Mouse (Mus musculus): ENCODE results near the gene Tmed3.

Tmed3 gene

DNA sequence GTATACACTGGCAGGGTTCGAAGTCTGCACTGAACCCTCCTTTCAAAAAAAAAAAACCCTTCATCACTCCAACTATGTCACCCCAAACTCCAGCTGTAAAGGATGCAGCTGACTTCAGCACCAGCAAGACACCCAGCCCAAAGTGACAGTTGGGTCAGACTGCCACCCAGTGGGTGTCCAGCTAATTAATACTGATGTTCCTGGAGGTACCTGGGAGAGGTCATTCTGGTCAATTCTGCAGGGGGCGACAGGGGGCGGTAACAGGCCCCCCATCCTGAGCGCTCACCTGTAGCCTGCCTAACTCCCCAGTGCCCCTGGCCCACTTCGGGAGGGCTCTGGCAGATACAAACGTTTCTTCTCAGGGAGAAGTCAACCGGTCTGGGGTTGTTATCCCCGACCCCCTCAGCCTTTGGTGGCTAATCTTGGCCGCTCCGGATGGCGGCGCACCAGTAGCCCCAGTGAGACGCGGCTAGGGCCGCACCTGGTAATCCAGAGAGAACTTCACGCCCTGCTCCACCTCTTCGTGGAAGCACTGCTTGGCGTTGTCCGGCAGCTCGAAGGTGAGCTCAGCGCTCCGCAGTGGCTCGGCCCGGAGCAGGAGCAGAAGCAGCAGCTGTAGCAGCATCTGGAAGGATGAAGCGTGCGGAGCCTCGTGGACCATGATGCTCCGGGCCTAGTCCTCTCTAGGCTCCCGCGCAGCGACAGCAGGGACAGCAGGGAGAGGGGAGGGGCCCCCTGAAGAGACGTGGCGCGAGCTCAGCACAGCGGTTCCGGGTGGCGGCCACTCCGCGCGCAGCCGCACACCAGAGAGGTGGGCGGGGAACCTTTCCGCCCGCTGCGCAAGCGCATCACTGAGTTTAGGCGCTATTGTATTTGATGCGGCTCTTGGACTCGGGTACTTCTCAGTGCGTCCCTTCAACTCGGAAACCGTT lies at the start of gene Tmed3:
Gene Tmed3, minus strand, starts transcription at position 804 of the 932 bp plus-strand sequence.
- DNase-seq (ENCODE audit: low read depth, low spot score), result peak; percentile 84

DNA sequence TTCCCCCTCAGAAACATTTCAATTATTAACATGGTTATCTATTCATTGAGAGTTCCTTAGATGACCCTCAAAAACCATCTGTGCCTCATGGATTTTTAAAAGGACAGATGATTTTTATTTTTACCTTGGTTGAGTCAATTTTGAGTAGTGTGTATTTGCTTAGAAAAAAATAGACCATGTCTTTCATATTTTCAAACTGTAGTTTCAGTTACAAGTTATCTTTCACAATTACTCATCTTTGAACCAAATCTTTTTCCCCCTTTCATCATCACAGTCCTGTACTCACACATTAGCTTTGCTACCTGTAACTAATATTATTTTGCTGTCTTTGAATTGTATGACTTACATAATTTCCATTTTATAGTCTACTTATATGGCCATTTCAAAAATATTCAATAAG lies 35.2 kb upstream of the Tmed3 start:
- no peak for DNase-seq (ENCODE audit: low read depth, low spot score)

DNA sequence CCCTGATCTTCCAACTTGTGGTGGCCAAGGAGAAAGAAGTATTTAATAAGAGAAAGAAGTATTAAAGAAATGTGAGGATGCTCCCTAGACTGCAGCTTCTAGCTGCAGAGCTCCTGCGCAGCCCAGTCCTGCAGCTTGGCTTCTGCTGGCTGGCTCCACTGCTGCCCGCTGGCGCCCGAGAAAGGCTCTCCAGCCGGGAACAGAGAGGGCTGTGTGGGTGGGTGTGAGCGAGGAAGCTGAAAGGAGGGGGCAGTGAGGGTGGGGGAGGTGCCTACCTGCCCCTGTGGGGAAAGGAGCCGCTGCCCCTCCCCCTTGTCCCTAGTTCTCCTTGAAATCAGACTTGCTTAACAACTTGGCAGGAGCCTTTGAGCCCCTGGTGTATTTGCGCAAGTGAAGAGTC lies 33.4 kb upstream of the Tmed3 start, which contains the start of gene Ankrd34c:
Gene Ankrd34c, minus strand, starts transcription at position 181 of the 400 bp plus-strand sequence.
- no peak for DNase-seq (ENCODE audit: low read depth, low spot score)

DNA sequence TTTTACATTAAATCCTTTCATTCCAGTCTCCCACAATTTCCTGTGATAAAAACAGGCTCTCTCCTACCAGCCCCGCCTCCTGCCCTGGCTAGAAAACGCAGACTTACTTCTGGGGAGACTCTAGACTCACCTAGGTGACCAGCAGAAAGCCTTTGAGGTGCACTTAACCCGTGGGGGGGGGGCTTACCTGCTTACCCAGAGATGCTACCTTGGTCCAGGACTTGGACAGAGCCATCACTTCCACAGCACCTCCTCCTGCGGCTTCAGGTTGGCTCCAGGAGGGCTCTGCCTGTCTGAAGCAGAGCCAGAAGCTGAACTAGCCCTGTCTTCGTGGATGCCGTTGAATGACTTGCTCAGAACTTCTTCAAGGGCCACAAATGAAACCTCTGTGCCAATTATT lies 33.0 kb upstream of the Tmed3 start:
- DNase-seq (ENCODE audit: low read depth, low spot score), result no peak

DNA sequence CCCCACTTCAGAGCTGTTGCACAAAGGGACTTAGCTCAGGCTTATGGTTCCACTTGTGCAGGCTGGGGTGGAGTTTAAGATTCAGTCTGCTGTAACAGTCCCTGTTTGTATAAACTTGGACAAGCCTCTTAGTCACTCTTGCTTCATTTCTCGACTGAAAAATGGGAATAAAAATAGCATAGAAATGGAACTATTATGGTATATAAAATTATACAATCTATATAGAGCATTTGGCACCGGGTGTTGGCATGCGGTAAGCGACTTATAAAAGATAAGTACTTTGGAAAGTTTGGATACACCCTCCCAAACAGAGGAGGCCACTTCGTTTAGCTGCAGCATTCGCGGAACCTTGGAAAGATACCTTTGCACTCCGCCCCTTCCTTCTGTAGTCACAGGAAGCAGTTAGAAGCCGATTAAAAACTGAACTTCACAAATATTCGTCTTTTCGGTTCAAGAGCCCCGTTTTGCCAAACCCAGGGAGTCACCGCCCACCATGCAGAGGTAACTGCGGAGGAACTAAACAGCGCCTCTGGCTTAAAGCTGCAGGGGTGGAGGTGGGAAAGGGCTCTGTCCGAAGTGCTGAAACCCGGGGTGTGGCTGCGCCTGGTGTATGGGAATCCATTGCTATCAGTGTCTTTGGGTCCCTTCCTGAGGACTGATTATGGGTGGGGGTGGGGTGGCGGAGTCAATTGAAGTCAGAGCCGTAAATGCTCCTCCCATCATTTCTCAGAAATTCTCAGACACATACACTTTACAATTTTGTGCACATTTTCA lies 32.3 kb upstream of the Tmed3 start:
- DNase-seq (ENCODE audit: low read depth, low spot score), result no peak

DNA sequence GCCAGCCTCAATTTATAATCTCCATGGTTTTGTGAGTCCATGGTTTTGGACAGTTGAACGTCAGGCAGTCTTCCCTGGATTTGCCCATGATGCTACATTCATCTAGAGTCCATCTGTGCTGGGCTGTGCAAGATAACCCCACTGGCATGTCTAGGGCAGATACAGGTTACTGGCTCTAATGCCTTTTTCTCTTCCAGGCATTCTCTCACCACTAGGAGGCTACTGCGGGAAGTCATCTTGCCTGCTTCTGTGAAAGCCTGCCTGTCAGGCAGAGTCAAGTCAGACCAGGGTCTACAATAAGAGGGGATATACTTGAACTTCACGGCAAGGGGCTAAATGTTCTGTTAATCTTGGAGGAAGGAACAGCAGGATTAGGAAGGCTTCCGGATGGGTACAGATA lies 2.0 kb upstream of the Tmed3 start:
- DNase-seq (ENCODE audit: low read depth, low spot score), result no peak

DNA sequence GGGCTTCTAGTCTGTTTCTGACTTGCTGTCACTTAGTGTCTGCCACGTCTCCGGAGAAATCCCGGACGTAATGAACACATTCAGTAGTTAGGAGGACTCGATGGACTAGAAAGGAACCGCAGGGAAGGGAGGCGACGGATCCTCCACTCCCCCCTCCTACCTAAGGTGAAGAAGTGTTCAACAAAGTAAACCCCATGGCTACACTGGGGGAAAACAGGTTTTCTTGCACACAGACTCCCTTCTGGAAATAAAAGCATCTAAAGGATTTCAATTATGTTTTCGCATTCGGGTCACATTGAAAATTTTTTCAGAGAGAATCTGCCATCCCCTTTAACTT lies 297 bp upstream of the Tmed3 start:
- DNase-seq (ENCODE audit: low read depth, low spot score), result no peak

DNA sequence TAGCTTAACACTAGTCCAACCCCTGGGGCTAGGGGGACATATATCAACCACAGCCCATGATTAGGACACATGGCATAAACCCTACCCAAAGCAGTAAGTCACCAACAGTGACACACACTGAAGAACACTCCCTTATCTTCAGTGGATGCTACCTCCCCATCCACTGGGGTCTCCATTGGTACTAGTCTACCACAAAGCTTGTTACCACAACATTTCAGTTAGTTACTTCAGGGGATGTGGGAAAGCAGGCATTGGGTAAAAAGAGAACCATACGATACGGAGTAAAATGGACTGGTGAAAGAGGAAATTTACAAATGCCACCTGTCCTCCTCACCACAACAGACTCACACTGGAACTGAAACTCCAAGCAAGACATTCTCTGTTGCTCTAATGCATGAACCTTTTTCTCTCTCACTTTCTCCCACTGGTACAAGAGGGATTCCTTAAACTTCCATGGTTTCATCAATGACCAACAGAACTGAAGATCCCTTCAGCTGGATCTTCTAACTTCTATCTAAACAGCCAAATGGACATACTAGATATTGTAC lies 3.9 kb downstream of the Tmed3 start:
- no peak for DNase-seq (ENCODE audit: low read depth, low spot score)

DNA sequence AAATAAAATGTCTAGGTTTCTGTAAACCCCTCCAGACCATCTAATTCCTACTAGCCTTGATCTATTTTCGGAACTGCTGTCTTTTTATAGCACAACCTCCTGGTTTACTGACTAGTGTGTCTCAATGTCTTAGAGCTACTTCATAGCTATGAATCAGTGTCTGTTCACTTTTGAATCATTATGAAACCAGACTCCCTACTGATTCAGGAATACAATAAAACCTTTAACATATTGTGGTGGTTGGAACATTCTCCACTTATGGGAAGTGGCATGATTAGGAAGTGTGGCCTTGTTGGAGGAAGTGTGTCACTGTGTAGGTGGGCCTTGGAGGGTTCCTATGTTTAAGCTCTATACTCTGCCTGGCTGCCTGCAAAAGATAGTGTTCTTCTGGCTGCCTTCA lies 9.7 kb downstream of the Tmed3 start:
- DNase-seq (ENCODE audit: low read depth, low spot score), result no peak

DNA sequence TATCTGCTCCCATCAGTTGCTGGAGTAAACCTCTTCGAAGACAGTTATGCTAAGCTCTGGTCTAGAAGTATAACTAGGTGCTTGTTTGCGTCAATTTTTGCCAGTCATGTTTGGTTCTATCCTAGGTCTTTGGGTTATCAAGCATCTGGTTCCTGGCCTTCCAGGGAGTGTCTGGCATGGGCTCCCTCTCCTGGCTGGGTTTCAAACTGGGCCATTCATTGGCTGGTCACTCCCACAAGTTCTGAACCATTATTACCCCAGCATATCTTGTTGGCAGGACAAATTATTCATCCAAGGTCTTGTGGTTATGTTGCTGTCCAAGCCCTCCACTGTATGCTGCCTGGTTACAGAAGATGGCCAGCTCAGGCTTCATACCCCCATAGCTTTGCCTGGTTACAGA lies 11.2 kb downstream of the Tmed3 start:
- DNase-seq (ENCODE audit: low read depth, low spot score), result no peak

DNA sequence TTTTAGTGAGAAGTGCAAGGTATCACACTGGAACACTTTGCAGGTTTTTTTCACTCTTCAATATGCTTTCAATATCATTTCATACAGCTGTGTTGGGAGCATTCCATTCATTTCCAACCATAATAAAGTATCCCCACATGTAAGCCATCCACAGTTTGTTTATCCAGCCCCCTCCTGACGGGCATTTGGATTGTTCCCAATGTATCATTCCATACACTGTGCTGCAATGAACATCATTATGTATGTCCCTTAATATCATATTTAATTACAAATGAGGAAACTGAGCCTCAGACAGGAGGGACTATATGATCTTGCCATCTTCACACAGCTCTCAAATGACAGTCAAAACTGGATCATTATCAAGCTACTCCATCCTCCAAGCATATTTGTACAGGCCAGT lies 15.7 kb downstream of the Tmed3 start:
- no peak for DNase-seq (ENCODE audit: low read depth, low spot score)

DNA sequence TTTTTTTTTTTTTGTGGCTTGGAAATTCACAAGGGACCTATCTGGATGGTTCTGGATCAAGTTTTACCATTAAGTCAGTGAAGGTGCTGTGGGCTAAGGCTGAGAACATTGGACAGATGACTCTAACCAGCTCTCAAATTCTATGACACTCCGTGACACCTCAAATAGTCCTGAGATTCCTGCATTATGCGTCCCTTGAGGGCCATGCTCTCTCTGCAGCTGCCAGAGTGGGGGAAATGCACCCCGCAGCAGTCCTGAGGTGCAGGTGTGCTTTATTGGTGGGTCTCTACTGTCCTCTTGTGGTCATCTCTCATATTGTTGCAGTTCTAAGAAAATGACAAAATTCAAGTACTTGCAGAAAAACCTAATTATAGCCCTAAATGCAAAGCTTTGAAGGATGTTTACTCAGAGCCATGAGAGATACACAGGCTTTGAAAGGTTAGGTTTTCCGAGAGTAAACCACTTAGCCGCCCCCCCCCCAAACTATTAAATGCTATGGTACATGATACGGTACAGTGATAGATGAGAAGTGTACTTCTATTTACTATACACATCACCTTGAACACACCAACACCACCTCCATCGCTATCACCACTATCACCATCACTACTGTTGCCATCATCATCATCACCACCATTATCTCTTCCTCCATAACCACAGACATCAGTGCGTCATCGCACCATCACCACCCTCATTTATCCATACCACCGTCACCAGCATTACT lies 17.2 kb downstream of the Tmed3 start:
- no peak for DNase-seq (ENCODE audit: low read depth, low spot score)

DNA sequence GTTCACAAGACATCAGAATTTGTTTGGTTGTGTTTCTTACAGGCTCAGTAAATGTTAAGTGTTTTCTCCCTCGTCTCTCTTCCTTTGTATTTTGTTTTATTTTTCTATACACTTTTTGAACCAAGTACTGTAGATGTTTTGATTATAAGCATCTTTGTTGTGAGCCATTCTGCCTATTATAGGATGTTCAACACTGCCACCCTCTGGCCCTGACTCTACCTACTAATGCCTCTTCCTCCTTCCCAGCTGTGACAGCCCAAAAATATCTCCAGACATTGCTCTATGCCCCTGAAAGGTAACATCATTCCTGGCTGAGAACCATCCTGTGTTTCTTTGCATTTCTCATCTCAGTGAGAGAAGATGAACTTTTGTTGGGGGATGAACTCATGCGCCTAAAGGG lies 18.6 kb downstream of the Tmed3 start:
- DNase-seq (ENCODE audit: low read depth, low spot score), result no peak

DNA sequence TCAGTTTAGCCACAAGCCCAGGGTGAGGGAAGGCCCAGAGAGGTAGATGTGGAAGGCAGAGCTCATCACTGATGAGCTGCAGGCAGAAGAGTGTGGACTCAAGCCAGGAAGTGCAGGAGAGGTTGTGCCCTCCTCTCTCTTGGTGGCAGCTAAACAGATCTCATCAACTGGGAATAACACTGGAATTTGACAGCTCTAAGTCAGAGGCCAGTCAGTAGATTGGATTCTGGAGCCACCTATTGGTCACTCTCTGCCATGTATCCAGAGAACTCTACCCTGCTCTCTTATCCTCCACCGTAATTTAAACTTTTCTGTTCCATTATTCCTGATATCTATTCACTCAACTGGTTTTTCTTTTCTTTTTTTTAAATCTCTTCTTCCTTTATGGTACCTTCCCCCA lies 25.9 kb downstream of the Tmed3 start:
- DNase-seq (ENCODE audit: low read depth, low spot score), result no peak

DNA sequence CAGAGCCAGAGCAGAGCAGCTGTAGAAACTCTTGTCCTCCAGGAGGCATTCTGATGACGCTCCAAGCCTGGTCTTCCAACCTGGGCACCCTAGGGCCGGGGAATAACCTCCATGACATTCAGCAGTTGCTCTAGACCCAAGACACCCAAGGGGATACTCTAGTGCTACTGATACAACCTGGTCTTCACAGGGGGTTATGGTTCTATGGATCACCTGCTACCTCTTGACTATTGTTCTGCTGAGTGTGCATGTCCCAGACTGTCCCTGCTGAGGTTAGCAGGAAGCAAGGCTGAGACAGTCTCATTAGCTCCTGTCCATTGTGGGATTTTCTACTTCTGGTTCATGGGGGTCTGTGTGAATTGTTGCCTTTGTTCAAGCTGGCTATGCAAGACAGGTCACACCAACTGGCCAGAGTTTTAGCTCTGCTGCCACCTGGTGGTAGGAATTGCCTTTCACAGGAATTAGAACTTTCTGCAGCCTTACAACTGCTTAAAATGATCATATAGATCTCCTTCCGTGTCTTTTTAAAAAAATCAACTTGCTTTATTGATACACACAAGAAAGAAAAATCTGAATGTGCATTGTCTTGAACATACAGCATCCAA lies 30.8 kb downstream of the Tmed3 start:
- peak; percentile 22 for DNase-seq (ENCODE audit: low read depth, low spot score)

DNA sequence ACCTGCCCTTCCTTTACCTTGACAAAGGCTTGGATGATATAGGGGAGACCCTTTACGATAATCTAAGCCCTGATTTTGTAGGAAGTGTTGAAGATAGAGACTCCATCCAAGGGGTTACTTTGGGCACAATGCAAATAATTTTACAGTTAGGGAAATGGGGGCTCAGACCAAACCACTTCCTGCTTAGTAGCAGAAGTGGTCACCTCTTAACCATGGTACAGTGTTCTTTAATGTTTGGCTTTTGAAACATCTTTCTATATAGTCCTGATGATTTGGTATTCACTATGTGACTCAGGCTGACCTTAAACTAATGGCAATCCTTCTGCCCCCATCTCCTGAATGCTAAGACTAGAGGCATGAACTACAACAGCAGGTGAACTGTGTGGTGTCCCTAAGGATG lies 31.5 kb downstream of the Tmed3 start:
- no peak for DNase-seq (ENCODE audit: low read depth, low spot score)

DNA sequence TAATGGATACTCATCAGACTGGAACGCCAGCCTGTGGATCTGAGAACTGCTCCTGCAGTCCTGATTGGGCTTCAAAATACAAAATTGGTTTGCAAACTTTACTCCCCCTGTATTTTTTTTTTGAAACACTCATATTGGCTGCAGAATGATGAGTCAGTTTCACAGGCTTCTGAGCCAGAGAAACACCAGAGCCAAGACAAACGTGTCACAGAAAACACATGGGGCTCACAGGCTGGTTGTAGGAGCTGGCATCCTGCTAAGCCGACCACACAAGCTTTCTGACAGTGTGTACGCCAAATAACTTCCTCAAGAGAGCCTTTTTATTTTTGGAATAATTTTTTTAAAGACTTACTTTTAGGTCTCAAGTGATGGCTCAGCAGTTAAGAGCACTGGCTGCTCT lies 35.0 kb downstream of the Tmed3 start:
- DNase-seq (ENCODE audit: low read depth, low spot score), result no peak

DNA sequence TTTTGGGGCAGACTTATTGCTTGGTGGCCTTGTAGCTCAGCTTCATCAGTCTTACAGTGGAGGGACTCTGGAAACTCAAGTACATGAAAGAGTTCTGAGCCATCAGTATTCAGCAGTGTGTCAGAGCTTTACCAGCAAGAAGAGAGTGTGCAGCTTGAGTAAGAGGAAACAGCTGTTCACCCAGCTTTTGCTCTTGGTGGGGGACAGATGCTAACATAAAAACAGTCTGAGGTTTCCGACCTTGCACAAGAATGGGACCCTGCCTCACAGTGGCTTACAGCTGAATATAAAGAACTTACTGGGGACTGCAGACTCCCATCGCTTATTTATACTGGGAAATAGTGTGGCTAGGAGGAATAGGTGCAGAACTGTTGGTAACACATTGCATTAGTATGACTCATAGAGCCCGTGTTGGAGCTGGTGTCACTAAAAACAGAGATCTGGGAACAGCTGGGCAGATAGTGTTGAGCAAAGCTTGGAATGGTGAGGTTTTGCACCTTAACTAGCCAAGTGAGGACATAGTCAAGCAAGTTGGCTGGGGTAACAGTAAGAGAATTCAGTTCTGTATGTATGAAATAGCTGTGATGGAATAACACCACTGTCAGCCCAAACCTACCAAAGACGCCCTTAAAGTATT lies 37.4 kb downstream of the Tmed3 start:
- no peak for DNase-seq (ENCODE audit: low read depth, low spot score)

DNA sequence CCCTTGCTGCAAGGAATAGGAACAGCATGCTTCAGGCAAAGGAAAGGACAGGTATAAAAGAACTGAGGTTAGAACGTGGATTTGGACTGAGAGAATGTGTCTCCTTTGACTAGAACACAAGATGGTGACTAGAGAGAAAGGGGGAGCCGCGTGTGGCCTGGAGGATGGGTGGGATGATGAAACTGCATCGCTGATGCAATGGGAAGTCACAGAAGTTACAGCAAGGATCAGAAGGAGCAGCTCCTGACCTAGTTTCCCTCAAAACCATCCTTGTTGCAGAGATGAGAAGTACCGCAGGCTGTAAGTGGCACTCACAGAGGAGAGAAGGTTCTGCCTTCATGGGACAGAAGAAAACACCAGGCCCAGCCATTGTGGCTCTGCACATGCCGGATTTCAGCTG lies 54.0 kb downstream of the Tmed3 start:
- no peak for DNase-seq (ENCODE audit: low read depth, low spot score)

All from skeletal muscle tissue, adult 2 months (tissue).